Mouse (Mus musculus) heart, embryonic 12.5 days (tissue): ENCODE measurements around the gene Cpb1. TPM values are rescaled to one million over a fixed set of nuclear protein-coding genes. Genes with fewer than 3 reads are reported as not detected.

Experiments
- ATAC-seq: fragments of 200-750 bp; cut with Nextera tagmentation; 2 replicates; pipeline ENCODE4 v1.8.0; 2017; ENCODE audit warnings: moderate TSS enrichment, moderate library complexity; ENCODE audit not compliant: insufficient number of reproducible peaks, low FRiP score
- H3K27ac ChIP-seq: fragments of 300-500 bp; sonication (generic); 2 replicates; pipeline ENCODE4 v1.5.1; 2016; ENCODE audit warnings: mild to moderate bottlenecking, moderate library complexity; ENCODE audit not compliant: poor library complexity, severe bottlenecking
- H3K27me3 ChIP-seq: fragments of 300-500 bp; sonication (generic); replicated peaks from 2 replicates; pipeline ENCODE4 v1.6.1; 2016; ENCODE audit warnings: mild to moderate bottlenecking, moderate library complexity
- H3K36me3 ChIP-seq: fragments of 300-500 bp; sonication (generic); 2 replicates; pipeline ENCODE4 v1.6.1; 2016; ENCODE audit warnings: mild to moderate bottlenecking, moderate library complexity
- H3K4me1 ChIP-seq: fragments of 300-500 bp; sonication (generic); replicated peaks from 2 replicates; pipeline ENCODE4 v1.6.1; 2016; ENCODE audit warnings: mild to moderate bottlenecking
- H3K4me2 ChIP-seq: fragments of 300-500 bp; sonication (generic); 2 replicates; pipeline ENCODE4 v1.6.1; 2016; ENCODE audit warnings: mild to moderate bottlenecking, moderate library complexity
- H3K4me3 ChIP-seq: fragments of 300-500 bp; sonication (generic); 2 replicates; pipeline ENCODE4 v1.5.1; 2016; ENCODE audit warnings: mild to moderate bottlenecking
- H3K9ac ChIP-seq: fragments of 300-500 bp; sonication (generic); 2 replicates; pipeline ENCODE4 v1.6.1; 2016; ENCODE audit warnings: mild to moderate bottlenecking, moderate library complexity
- H3K9me3 ChIP-seq: fragments of 300-500 bp; sonication (generic); replicated peaks from 2 replicates; pipeline ENCODE4 v1.6.1; 2016; ENCODE audit warnings: mild to moderate bottlenecking, moderate library complexity
- WGBS: fragments of 180-500 bp; shearing (Covaris S2); methylation state at CpG from one replicate; pipeline ENCODE4 v1.1.7; 2016; 5-methylcytosine and 5-hydroxymethylcytosine counted together
- polyA plus RNA-seq: library from polyadenylated mRNA; unstranded; fragments of >200 nt; fragmentation: Nextera tagmentation; extraction: Ambion mirVana; gene quantifications from 2 replicates; pipeline ENCODE4 v1.2.1, GENCODE M21; 2016

The Cpb1 gene
- 0.44 TPM in 1 of 2 replicates, not detected in the other for polyA plus RNA-seq

DNA sequence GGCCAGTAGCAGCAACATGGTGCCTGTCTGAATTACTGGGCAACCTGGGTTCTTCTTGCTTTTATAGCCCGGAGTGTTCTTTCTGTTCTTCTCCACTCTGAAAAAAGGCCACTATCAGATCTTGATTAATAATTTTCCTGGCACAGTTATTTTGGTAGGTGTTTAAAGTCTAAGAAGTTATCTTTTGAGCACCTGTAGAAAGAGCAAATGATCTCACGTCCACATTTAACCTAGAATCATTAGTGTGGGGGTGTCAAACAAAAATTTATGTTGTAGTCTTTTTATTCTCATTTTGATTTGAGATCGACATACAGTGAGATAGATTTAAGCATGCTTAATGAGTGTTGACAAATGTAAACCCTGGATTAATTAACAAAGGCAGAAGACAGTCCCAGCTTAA lies at the start of gene Cpb1:
Gene Cpb1 (minus strand): TSS at position 101 of the 400 bp plus-strand sequence.
- no peaks in the 10 kb centered on the region for H3K27me3 ChIP-seq
- H3K9ac ChIP-seq, result no peak within 1 kb of the TSS
- WGBS, result 79% methylated on average over 3 of the region's 3 CpGs
- ATAC-seq, result no peak
- H3K27ac ChIP-seq, result no peak within 1 kb of the TSS
- H3K4me2 ChIP-seq, result no peak within 1 kb of the TSS
- no peaks in the 10 kb centered on the region for H3K36me3 ChIP-seq
- no peaks in the 10 kb centered on the region for H3K4me1 ChIP-seq
- no peaks in the 10 kb centered on the region for H3K9me3 ChIP-seq
- no peak within 1 kb of the TSS for H3K4me3 ChIP-seq

DNA sequence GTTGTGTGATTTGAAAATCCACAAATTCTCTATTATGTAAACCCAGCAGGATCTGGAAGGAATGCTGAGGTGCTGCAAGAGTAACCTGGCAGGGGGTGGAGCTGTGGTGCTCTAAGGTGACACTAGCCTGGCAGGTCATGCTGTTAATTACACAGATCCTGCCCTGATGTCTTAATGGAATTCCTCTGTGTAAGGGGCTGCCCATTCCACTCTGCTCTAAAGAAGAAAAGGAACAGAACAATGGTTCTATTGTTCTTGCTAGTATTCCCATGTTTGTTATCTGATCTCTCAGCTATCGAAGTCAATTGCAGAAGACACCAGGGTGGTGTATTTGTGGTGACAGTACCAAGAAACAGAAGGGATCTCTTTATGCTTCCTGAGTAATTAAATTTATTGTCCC lies 41.7 kb upstream of the Cpb1 start:
- no peaks in the 10 kb centered on the region for H3K9me3 ChIP-seq
- H3K27me3 ChIP-seq, result no peaks in the 10 kb centered on the region
- 50% methylated on average over 1 of the region's 1 CpGs for WGBS
- no peak overlapping the region for H3K9ac ChIP-seq
- no peak overlapping the region for H3K27ac ChIP-seq
- H3K4me2 ChIP-seq, result no peak overlapping the region
- ATAC-seq, result no peak
- H3K36me3 ChIP-seq, result no peaks in the 10 kb centered on the region
- no peak overlapping the region for H3K4me3 ChIP-seq
- H3K4me1 ChIP-seq, result no peaks in the 10 kb centered on the region

DNA sequence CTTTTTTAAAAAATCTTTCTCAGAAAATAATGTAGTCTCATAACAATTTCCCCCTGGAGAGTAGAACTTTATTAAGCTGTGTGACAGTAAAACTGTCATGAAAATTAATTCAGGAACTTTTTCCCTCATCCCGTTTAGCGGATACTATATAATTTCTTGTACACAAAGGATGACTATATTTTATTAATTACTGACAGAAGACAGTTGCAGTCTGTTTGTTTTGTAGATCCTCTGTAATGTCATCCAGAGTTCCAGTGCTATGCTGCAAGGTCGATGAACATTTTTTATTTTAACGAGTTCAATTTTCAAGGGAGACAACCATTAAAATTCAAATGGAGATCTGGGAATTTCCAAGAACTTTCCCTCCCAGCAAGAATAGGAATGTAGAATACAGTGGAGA lies 33.6 kb upstream of the Cpb1 start:
- Histone ChIP-seq H3K9ac (no peak overlapping the region), H3K36me3 (no peaks in the 10 kb centered on the region), H3K9me3 (no peaks in the 10 kb centered on the region), H3K4me1 (no peaks in the 10 kb centered on the region), H3K27me3 (no peaks in the 10 kb centered on the region), H3K4me2 (no peak overlapping the region), H3K27ac (no peak overlapping the region), H3K4me3 (no peak overlapping the region)
- ATAC-seq, result no peak
- 89% methylated on average over 4 of the region's 4 CpGs for WGBS

DNA sequence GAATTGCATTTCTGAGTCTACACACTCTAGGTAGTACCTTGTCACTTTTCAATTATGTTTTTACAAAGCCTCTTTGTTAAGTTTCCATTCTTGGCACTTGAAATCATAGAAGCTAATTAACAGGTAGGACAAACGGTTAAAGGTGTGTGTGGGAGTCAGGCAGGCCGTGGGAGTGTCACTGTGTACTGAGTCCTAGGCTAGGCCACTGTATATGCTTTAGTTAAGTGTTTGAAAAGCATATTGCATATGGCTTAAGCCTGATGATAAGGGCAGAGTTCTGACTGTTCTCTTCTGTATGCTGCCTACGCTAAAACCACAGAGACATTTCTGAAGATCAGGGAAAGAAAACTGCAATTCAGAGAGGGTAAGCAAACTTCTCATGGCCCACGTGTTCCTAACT lies 31.7 kb upstream of the Cpb1 start:
- H3K27me3 ChIP-seq, result no peaks in the 10 kb centered on the region
- no peaks in the 10 kb centered on the region for H3K9me3 ChIP-seq
- no peak overlapping the region for H3K27ac ChIP-seq
- no peak overlapping the region for H3K4me2 ChIP-seq
- H3K4me1 ChIP-seq, result no peaks in the 10 kb centered on the region
- no peak for ATAC-seq
- 79% methylated on average over 4 of the region's 4 CpGs for WGBS
- H3K9ac ChIP-seq, result no peak overlapping the region
- no peaks in the 10 kb centered on the region for H3K36me3 ChIP-seq
- H3K4me3 ChIP-seq, result no peak overlapping the region

DNA sequence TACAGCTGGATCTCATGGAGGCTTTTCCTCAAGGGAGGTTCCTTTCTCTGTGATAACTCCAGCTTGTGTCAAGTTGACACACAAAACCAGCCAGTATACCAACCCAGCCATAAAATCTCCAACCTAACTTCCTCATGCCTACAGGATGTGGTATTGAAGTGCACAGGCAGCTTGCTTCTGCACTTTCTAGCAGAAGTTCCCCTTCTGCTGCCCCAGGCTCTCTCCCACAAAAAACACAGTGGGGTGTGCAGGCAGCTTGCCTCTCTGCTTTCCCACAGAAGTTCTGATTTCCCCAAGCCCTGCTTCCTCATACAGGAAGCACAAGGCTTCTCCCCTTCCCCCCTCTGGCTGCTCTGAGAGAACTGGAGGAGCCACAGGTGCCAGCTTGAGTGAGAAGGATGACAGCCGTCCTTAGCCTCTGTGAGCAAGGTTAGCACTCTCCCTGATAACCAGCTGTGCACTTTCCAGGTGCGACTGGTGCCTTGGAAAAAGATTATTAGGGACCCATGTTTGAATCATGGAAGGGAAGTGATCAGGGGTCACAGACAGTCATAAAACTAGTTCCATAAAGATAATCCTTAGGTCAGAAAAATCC lies 29.3 kb upstream of the Cpb1 start:
- Histone ChIP-seq H3K4me1 (no peaks in the 10 kb centered on the region), H3K9ac (no peak overlapping the region), H3K36me3 (no peaks in the 10 kb centered on the region), H3K4me3 (no peak overlapping the region), H3K27me3 (no peaks in the 10 kb centered on the region), H3K4me2 (no peak overlapping the region), H3K9me3 (no peaks in the 10 kb centered on the region), H3K27ac (no peak overlapping the region)
- 29% methylated on average over 2 of the region's 2 CpGs for WGBS
- ATAC-seq, result no peak

DNA sequence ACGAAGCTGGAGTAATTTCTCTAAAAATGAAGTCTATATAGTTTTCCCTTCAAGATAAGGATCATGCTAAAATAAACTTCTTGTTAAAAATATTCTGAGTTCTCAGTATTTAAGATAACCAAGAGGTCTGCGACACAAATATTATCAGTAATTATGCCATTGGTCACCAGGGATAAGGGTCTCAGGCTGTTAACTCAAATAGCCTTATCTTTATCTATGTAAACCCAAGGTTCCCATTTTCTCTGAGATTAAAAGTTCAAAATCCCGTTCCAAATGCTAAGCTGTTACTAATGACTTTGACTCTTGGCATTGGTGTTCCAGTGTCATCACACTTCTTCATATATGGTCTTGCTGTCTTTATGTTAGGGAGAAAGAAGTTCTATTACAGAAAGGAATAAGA lies 20.0 kb upstream of the Cpb1 start:
- H3K36me3 ChIP-seq, result no peaks in the 10 kb centered on the region
- H3K9me3 ChIP-seq, result no peaks in the 10 kb centered on the region
- no peaks in the 10 kb centered on the region for H3K4me1 ChIP-seq
- no peak for ATAC-seq
- H3K27me3 ChIP-seq, result no peaks in the 10 kb centered on the region
- H3K27ac ChIP-seq, result no peak overlapping the region
- no peak overlapping the region for H3K4me3 ChIP-seq
- 32% methylated on average over 3 of the region's 3 CpGs for WGBS
- H3K9ac ChIP-seq, result no peak overlapping the region
- no peak overlapping the region for H3K4me2 ChIP-seq

DNA sequence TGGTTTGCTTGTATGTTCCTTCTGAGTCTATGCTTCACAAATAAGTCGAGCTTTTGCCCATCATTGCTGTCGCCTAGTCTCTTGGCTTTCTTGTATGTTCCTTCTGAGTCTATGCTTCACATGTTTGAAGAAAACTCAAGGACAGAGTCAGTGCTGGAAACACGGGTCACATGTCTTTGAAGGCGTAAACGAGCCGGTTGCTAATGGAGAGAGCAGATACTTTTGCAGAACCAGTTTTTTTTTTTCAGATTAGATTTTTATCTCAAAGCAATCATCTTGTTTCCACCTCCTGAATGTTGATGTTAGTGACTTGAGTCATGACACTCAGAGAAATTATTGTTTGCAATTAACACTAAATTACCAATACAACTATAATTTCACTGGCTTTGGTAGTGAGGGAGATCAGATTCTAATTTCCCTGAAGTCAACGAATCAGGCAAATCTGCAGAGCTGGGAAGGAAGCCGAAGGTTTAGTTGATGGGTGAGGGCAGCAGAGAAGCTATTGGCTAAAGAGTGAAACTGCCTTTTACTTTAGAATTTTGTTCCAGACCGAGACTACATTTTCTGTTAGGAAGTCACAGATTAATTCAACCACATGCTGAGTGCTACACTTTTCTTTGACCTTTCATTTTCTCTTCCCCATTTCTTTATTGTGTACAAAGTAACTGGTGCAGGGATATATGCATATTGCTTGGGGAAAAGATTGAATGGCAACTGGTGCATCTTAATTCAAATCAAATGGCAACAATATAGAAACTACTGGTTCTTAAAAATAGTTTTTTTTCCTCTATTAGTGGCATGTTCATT lies 19.2 kb upstream of the Cpb1 start:
- WGBS, result 79% methylated on average over 9 of the region's 9 CpGs
- Histone ChIP-seq H3K27ac (no peak overlapping the region), H3K9me3 (no peaks in the 10 kb centered on the region), H3K9ac (no peak overlapping the region), H3K36me3 (no peaks in the 10 kb centered on the region), H3K4me2 (no peak overlapping the region), H3K4me3 (no peak overlapping the region), H3K27me3 (no peaks in the 10 kb centered on the region), H3K4me1 (no peaks in the 10 kb centered on the region)
- no peak for ATAC-seq

DNA sequence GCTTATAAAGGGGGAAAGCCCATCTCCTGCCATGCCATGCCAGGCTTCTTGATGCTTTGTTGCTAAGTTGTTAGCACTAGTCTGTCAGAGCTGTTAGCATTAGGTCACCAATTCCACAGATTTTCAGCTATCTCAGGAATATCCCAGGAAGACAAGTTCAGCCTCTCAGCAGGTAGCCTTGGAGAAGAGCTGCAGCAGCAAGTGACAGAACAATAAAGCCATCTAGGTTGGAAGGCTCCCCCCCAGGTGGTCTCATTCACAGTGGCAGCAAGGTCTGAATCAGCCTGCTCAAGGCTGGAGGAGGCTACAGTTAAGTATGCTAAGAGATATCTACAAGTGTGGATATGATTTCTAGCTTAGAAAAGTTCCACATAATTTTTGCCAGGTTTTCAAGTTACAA lies 15.8 kb upstream of the Cpb1 start:
- Histone ChIP-seq H3K4me1 (no peaks in the 10 kb centered on the region), H3K27me3 (no peaks in the 10 kb centered on the region), H3K9me3 (no peaks in the 10 kb centered on the region), H3K9ac (no peak overlapping the region), H3K4me3 (no peak overlapping the region), H3K4me2 (no peak overlapping the region), H3K36me3 (no peaks in the 10 kb centered on the region), H3K27ac (no peak overlapping the region)
- ATAC-seq, result no peak

DNA sequence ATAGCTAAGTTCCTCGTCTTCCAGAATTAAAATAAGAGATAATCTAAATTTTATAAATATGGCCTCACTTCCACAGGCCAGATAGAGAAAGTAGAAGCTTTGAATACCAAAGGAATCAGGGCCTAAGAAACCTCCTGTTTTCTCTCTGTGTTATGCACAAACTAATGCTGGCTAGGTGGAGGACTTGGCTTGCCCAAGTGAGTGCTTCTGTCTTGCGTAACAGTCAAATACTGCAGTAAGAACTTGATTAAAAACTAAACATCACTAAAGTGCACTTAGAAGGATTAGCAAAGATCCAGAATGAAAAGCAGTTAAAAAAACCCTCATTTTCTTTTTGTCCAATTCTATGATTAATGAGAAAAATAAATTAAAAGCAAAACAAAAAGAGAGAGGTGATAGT lies 13.2 kb upstream of the Cpb1 start:
- ATAC-seq, result no peak
- H3K27me3 ChIP-seq, result no peaks in the 10 kb centered on the region
- no peak overlapping the region for H3K4me2 ChIP-seq
- no peaks in the 10 kb centered on the region for H3K4me1 ChIP-seq
- H3K36me3 ChIP-seq, result no peaks in the 10 kb centered on the region
- H3K4me3 ChIP-seq, result no peak overlapping the region
- H3K9ac ChIP-seq, result no peak overlapping the region
- H3K27ac ChIP-seq, result no peak overlapping the region
- no peaks in the 10 kb centered on the region for H3K9me3 ChIP-seq
- 80% methylated on average over 2 of the region's 2 CpGs for WGBS

DNA sequence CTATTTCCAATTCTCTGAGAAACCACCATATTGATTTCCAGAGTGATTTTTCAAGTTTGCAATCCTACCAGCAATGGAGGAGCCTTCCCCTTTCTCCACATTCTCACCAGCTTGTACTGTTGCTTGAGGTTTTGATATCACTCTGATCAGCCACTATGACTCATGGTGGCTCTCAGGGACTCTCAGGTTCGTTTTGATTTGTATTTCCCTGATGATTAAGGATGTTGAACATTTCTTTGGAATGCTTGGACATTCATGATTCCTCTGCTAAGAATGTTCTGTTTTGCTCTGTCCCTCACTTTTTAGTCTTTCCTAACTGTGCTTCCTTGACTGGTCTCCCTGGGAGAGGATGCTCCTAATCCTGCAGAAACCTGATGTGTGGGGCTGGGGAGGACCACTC lies 6.3 kb upstream of the Cpb1 start:
- H3K36me3 ChIP-seq, result no peaks in the 10 kb centered on the region
- H3K9me3 ChIP-seq, result no peaks in the 10 kb centered on the region
- no peak overlapping the region for H3K27ac ChIP-seq
- ATAC-seq, result no peak
- H3K9ac ChIP-seq, result no peak overlapping the region
- H3K4me1 ChIP-seq, result no peaks in the 10 kb centered on the region
- WGBS, result 63% methylated on average over 1 of the region's 1 CpGs
- H3K27me3 ChIP-seq, result no peaks in the 10 kb centered on the region
- no peak overlapping the region for H3K4me3 ChIP-seq
- H3K4me2 ChIP-seq, result no peak overlapping the region

DNA sequence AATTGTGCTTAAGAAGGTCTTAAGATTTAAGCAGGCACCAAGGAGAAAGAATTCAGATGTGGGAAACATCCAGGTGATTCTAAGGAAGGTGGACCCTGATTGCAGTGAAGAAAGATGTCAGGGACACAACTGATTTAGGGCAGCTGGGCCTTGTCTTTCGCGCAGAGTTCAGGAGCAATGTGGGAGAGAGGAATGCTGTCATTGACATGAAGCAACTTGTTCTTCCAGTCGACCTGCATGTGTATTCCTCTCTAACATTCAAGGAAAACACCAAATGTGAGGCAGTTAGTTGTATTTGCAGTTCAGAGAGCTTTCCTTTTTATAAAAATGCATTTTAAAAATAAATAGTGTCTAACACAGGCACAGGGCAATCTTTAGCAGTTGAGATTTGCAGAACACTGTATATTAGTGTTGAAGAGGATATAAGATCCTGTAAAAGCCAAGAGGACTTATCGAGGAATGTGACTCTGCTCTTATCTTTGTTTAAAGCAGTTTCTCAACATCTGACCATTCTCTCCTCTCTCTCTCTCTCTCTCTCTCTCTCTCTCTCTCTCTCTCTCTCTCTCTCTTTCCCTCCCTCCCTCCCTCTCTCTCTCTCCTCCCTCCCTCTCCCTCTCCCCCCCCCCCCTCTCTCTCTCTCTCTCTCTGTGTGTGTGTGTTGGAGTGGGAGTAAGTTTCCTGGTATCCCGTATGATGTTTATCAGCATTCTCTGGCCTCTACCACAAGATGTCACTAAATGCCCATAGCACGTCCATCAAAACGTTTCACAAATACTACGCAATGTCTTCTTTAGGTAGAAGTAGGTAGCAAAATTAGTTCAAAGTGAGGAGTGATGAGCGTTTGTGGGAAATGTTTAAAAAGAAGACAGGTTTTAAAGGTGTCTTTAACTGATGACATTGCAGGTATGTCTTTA lies 20.7 kb downstream of the Cpb1 start:
- H3K27ac ChIP-seq, result 0 out of 2 replicates have a peak overlapping the region, but pooled peaks have one; percentile 18

More for the DNA sequence above, 20.7 kb downstream of the Cpb1 start:
- peaks cover 6% of the 10 kb centered on the region for H3K4me1 ChIP-seq
- H3K9ac ChIP-seq, result no peak overlapping the region
- no peak overlapping the region for H3K4me2 ChIP-seq
- no peaks in the 10 kb centered on the region for H3K36me3 ChIP-seq
- no peak overlapping the region for H3K4me3 ChIP-seq
- 25% methylated on average over 9 of the region's 9 CpGs for WGBS
- H3K9me3 ChIP-seq, result no peaks in the 10 kb centered on the region
- no peak for ATAC-seq
- H3K27me3 ChIP-seq, result no peaks in the 10 kb centered on the region
